Mouse (Mus musculus): ENCODE data around the gene Ankrd63. TPM values are rescaled to one million over a fixed set of nuclear protein-coding genes. Genes with fewer than 3 reads are reported as not detected.

Ankrd63 gene
- polyA plus RNA-seq, 1 experiment from 2014 or later = not detected

GRCm38 (mm10) chr2:118743261-118743943 lies 39.6 kb upstream of the Ankrd63 start:
- Histone ChIP-seq H3K36me3 (no peaks in the 10 kb centered on the region), H3K9me3 (replicated peaks) (no peaks in the 10 kb centered on the region), H3K27ac (replicated peaks) (no peak overlapping the region), H3K4me1 (peaks cover 40% of the 10 kb centered on the region), H3K4me3 (replicated peaks) (no peak overlapping the region), H3K27me3 (replicated peaks) (peaks cover 14% of the 10 kb centered on the region; the same call in 1 of the 2 replicates), H3K9ac (replicated peaks) (no peak overlapping the region), H3K4me2 (no peak overlapping the region)
- no peak for ATAC-seq (ENCODE audit: low FRiP score)
- 17% methylated on average over 8 of the region's 8 CpGs for WGBS

GRCm38 (mm10) chr2:118741183-118741582 lies 37.4 kb upstream of the Ankrd63 start:
- ATAC-seq (ENCODE audit: low FRiP score) = no peak
- H3K4me2 ChIP-seq = no peak overlapping the region
- peaks cover 22% of the 10 kb centered on the region for H3K4me1 ChIP-seq
- H3K27me3 ChIP-seq (replicated peaks) = peaks cover 14% of the 10 kb centered on the region; the same call in 1 of the 2 replicates
- no peaks in the 10 kb centered on the region for H3K9me3 ChIP-seq (replicated peaks)
- no peak overlapping the region for H3K9ac ChIP-seq (replicated peaks)
- no peak overlapping the region for H3K27ac ChIP-seq (replicated peaks)
- H3K36me3 ChIP-seq = no peaks in the 10 kb centered on the region
- 69% methylated on average over 9 of the region's 9 CpGs for WGBS
- H3K4me3 ChIP-seq (replicated peaks) = no peak overlapping the region

- Histone ChIP-seq H3K27me3 (replicated peaks) (peaks cover 14% of the 10 kb centered on the region; the same call in 1 of the 2 replicates), H3K9ac (replicated peaks) (no peak overlapping the region), H3K4me2 (no peak overlapping the region), H3K9me3 (replicated peaks) (no peaks in the 10 kb centered on the region), H3K27ac (replicated peaks) (no peak overlapping the region), H3K4me3 (replicated peaks) (no peak overlapping the region), H3K4me1 (peaks cover 21% of the 10 kb centered on the region), H3K36me3 (no peaks in the 10 kb centered on the region)
- 74% methylated on average over 3 of the region's 3 CpGs for WGBS
- no peak for ATAC-seq (ENCODE audit: low FRiP score)
Measured at GRCm38 (mm10) chr2:118740341-118740740, 36.6 kb upstream of the Ankrd63 start.

GRCm38 (mm10) chr2:118733341-118733740 lies 29.6 kb upstream of the Ankrd63 start:
- WGBS = 68% methylated on average over 5 of the region's 5 CpGs
- Histone ChIP-seq H3K4me1 (peaks cover 8% of the 10 kb centered on the region; the same call in 1 of the 2 replicates), H3K27me3 (replicated peaks) (0 out of 2 replicates have a peak, but pooled peaks cover 20% of the 10 kb centered on the region), H3K4me3 (replicated peaks) (no peak overlapping the region), H3K27ac (replicated peaks) (no peak overlapping the region), H3K4me2 (no peak overlapping the region), H3K9me3 (replicated peaks) (no peaks in the 10 kb centered on the region), H3K9ac (replicated peaks) (no peak overlapping the region), H3K36me3 (no peaks in the 10 kb centered on the region)
- no peak for ATAC-seq (ENCODE audit: low FRiP score)

GRCm38 (mm10) chr2:118731981-118732380 lies 28.2 kb upstream of the Ankrd63 start:
- H3K4me2 ChIP-seq = no peak overlapping the region
- 87% methylated on average over 5 of the region's 5 CpGs for WGBS
- H3K9me3 ChIP-seq (replicated peaks) = no peaks in the 10 kb centered on the region
- no peak overlapping the region for H3K4me3 ChIP-seq (replicated peaks)
- no peak for ATAC-seq (ENCODE audit: low FRiP score)
- H3K36me3 ChIP-seq = no peaks in the 10 kb centered on the region
- no peak overlapping the region for H3K27ac ChIP-seq (replicated peaks)
- H3K9ac ChIP-seq (replicated peaks) = no peak overlapping the region
- H3K4me1 ChIP-seq = peaks cover 10% of the 10 kb centered on the region; the same call in 1 of the 2 replicates
- peaks cover 25% of the 10 kb centered on the region; the same call in 1 of the 2 replicates for H3K27me3 ChIP-seq (replicated peaks)

GRCm38 (mm10) chr2:118730622-118730915 lies 26.8 kb upstream of the Ankrd63 start:
- ATAC-seq (ENCODE audit: low FRiP score) = no peak
- Histone ChIP-seq H3K27ac (replicated peaks) (no peak overlapping the region), H3K27me3 (replicated peaks) (peaks cover 25% of the 10 kb centered on the region; the same call in 1 of the 2 replicates)

GRCm38 (mm10) chr2:118729816-118730621 lies 26.3 kb upstream of the Ankrd63 start:
- Histone ChIP-seq H3K27ac (replicated peaks) (no peak overlapping the region), H3K9me3 (replicated peaks) (no peaks in the 10 kb centered on the region), H3K36me3 (no peaks in the 10 kb centered on the region), H3K4me2 (no peak overlapping the region), H3K4me3 (replicated peaks) (no peak overlapping the region), H3K9ac (replicated peaks) (no peak overlapping the region), H3K27me3 (replicated peaks) (peaks cover 25% of the 10 kb centered on the region; the same call in 1 of the 2 replicates), H3K4me1 (peaks cover 10% of the 10 kb centered on the region; the same call in 1 of the 2 replicates)
- no peak for ATAC-seq (ENCODE audit: low FRiP score)
- WGBS = 26% methylated on average over 8 of the region's 8 CpGs

More at GRCm38 (mm10) chr2:118730622-118730915, 26.8 kb upstream of the Ankrd63 start:
- no peaks in the 10 kb centered on the region for H3K9me3 ChIP-seq (replicated peaks)
- H3K4me2 ChIP-seq = no peak overlapping the region
- no peak overlapping the region for H3K4me3 ChIP-seq (replicated peaks)
- H3K9ac ChIP-seq (replicated peaks) = no peak overlapping the region
- WGBS = 13% methylated on average over 3 of the region's 3 CpGs
- H3K4me1 ChIP-seq = peaks cover 10% of the 10 kb centered on the region; the same call in 1 of the 2 replicates
- H3K36me3 ChIP-seq = no peaks in the 10 kb centered on the region

- ATAC-seq (ENCODE audit: low FRiP score) = no peak
- H3K27me3 ChIP-seq (replicated peaks) = peaks cover 25% of the 10 kb centered on the region; the same call in 1 of the 2 replicates
- WGBS = 53% methylated on average over 4 of the region's 4 CpGs
- no peaks in the 10 kb centered on the region for H3K36me3 ChIP-seq
- no peak overlapping the region for H3K4me2 ChIP-seq
- H3K9me3 ChIP-seq (replicated peaks) = no peaks in the 10 kb centered on the region
- peaks cover 10% of the 10 kb centered on the region; the same call in 1 of the 2 replicates for H3K4me1 ChIP-seq
- H3K9ac ChIP-seq (replicated peaks) = no peak overlapping the region
- H3K27ac ChIP-seq (replicated peaks) = no peak overlapping the region
- no peak overlapping the region for H3K4me3 ChIP-seq (replicated peaks)
Measured at GRCm38 (mm10) chr2:118729194-118729593, 25.4 kb upstream of the Ankrd63 start.

- 16% methylated on average over 7 of the region's 7 CpGs for WGBS
- no peaks in the 10 kb centered on the region for H3K9me3 ChIP-seq (replicated peaks)
- no peak within 1 kb of the TSS for H3K4me2 ChIP-seq
- no peak within 1 kb of the TSS for H3K4me3 ChIP-seq (replicated peaks)
- ATAC-seq (ENCODE audit: low FRiP score) = no peak
- peaks cover 10% of the 10 kb centered on the region; the same call in 1 of the 2 replicates for H3K4me1 ChIP-seq
- H3K36me3 ChIP-seq = no peaks in the 10 kb centered on the region
- H3K9ac ChIP-seq (replicated peaks) = no peak within 1 kb of the TSS
- no peak within 1 kb of the TSS for H3K27ac ChIP-seq (replicated peaks)
- H3K27me3 ChIP-seq (replicated peaks) = peaks cover 25% of the 10 kb centered on the region; the same call in 1 of the 2 replicates
Measured at GRCm38 (mm10) chr2:118728337-118728736, 24.6 kb upstream of the Ankrd63 start, which contains the start of gene Plcb2. Plcb2 (minus strand) TSS chr2:118728438.

- Histone ChIP-seq H3K27me3 (replicated peaks) (peaks cover 25% of the 10 kb centered on the region; the same call in 1 of the 2 replicates), H3K4me3 (replicated peaks) (no peak overlapping the region)
- no peak for ATAC-seq (ENCODE audit: low FRiP score)
Measured at GRCm38 (mm10) chr2:118727911-118728310, 24.1 kb upstream of the Ankrd63 start.

GRCm38 (mm10) chr2:118726873-118727272 lies 23.1 kb upstream of the Ankrd63 start:
- no peaks in the 10 kb centered on the region for H3K36me3 ChIP-seq
- no peak overlapping the region for H3K4me2 ChIP-seq
- no peak overlapping the region for H3K9ac ChIP-seq (replicated peaks)
- H3K4me3 ChIP-seq (replicated peaks) = no peak overlapping the region
- H3K9me3 ChIP-seq (replicated peaks) = no peaks in the 10 kb centered on the region
- peaks cover 25% of the 10 kb centered on the region; the same call in 1 of the 2 replicates for H3K27me3 ChIP-seq (replicated peaks)
- no peak for ATAC-seq (ENCODE audit: low FRiP score)
- H3K27ac ChIP-seq (replicated peaks) = no peak overlapping the region
- H3K4me1 ChIP-seq = peaks cover 13% of the 10 kb centered on the region; the same call in 1 of the 2 replicates
- 84% methylated on average over 2 of the region's 2 CpGs for WGBS

More at GRCm38 (mm10) chr2:118727911-118728310, 24.1 kb upstream of the Ankrd63 start:
- Histone ChIP-seq H3K9ac (replicated peaks) (no peak overlapping the region), H3K9me3 (replicated peaks) (no peaks in the 10 kb centered on the region), H3K4me1 (peaks cover 10% of the 10 kb centered on the region; the same call in 1 of the 2 replicates), H3K27ac (replicated peaks) (no peak overlapping the region), H3K36me3 (no peaks in the 10 kb centered on the region), H3K4me2 (no peak overlapping the region)
- 26% methylated on average over 9 of the region's 9 CpGs for WGBS

Data from neural tube, embryonic 15.5 days (tissue).